Mouse (Mus musculus) mouse trophoblast stem cell (cell line): Measurements from ENCODE around the gene Ip6k2.

Experiments used
- in situ Hi-C, 2 experiments: fragments of 300-500 bp; cut with MseI, MboI; formaldehyde crosslinking; loops; 2 replicates in 1 of 2; 3 replicates in 1 of 2; pipeline ENCODE4 v1.15.1; 2025

Ip6k2 gene

GRCm38 (mm10) chr9:108782836-108783547, 604 bp upstream of the Ip6k2 start:
- in situ Hi-C loops: no loop called here

GRCm38 (mm10) chr9:108785416-108785815, 1.8 kb downstream of the Ip6k2 start:
- in situ Hi-C loops: no loop called here

DNA sequence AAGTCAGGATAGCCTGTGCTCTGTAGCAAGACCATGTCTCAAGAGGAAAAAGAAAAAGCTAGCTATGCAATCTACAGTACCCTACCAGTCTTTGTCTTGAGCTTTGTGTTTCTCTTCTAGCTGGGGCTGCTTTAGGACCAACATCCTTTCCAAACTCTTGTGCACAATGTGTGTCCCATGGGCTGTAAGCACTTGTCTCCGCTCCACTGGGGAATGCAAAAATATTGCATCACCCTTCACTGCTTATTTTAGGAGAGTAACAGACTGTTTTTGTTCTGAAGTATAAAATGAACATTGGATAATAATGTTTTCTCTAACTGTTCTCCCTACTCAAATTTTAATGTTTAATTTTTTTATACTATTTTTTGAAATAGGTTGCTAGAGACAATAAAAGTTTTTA, 2.9 kb downstream of the Ip6k2 start:
- in situ Hi-C loops: no loop called here

GRCm38 (mm10) chr9:108787080-108787479, 3.5 kb downstream of the Ip6k2 start:
- in situ Hi-C loops: no loop called here

- in situ Hi-C loops: no loop called here
Observed at GRCm38 (mm10) chr9:108788713-108789112, 5.1 kb downstream of the Ip6k2 start.

GRCm38 (mm10) chr9:108792307-108792706, 8.7 kb downstream of the Ip6k2 start:
- in situ Hi-C loops: no loop called here

DNA sequence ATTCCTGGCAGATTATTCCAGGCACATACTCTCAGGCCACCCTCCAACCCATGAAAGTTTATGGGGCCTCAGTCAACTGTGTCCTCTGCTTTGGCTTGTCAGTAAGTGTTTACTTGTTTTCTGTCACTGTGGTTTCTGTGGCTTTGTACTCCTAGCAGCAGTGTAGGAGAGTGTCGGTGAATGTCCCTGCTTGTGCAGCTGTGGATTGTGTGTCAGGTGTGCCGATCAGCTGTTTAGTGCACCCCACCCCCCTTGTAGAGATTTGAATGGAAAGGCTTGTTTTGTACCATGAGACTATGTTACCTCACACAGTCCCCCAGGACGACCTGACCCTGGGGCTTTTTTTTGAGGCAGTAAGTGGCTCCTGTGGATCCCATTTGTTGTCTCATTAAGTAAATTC, 9.1 kb downstream of the Ip6k2 start:
- in situ Hi-C loops: no loop called here

- in situ Hi-C loops: no loop called here
Observed at GRCm38 (mm10) chr9:108795281-108795680, 11.7 kb downstream of the Ip6k2 start.

DNA sequence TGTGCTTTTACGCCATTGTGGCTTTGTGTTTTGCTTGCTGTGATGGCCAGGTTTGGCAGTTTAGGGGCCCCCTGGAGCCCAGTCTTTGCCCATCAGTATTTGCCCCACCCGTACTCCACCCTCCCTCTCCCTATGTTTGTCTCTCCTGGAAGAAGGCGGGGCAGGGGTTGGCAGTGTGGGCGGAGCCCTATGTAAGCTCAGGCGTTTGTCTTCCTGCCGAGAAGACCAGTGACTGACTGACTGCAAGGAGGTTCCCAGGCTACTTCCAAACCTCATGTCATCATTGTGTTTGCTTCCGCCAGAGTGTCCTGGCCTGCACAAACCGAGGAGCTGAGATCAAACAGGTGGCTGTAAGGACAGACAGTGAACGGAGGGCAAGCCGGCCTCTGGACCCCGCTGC, 12.2 kb downstream of the Ip6k2 start:
- in situ Hi-C loops: no loop called here

GRCm38 (mm10) chr9:108796351-108796981, 12.9 kb downstream of the Ip6k2 start:
- in situ Hi-C loops: no loop called here

DNA sequence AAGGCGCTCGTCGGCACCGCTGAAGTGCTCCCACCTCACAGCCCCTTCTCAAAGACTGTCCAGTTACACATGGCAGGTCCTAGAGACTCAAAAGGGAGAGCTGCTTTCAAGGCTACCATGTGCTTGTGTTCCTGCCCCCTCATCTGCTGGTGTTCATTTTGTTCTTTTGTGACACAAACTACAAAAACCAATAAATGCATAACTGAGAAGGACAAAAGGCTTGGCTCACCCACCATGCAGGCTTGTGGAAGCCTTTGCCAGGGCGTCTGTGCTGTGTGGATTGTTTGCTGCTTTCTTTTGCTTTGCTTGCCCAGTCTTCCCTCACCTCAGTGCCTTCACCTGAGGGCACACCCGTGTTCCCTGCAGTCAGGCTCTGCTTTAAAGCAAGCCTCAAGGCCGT, 13.9 kb downstream of the Ip6k2 start:
- in situ Hi-C loops: no loop called here

DNA sequence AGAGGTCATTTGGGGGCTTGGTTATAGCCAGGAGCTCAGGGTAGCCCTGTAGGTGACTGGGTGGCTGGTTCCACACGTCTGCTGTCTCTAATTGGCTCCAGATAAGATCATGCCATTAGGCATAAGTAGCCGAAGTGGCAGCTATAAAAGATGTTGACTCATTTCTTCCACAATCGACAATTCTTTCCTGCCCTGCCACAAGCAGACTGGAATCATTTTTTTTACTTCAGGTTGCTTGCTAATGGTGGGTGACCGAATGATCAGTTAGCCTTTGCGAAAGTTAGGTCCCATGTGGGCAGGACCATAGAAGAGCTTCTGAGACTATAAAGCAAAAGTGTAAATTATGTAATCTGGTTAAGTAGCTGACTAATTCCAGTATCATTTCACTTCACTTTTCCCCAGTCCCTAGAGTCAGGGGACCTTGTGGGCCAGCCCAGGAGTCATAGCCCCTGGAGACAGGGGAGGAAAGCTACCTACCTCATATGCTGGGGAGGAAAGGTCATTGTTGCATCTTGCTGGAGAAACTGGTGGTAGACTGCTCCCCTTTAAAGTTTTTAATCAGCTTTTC, 15.0 kb downstream of the Ip6k2 start:
- in situ Hi-C loops: no loop called here

DNA sequence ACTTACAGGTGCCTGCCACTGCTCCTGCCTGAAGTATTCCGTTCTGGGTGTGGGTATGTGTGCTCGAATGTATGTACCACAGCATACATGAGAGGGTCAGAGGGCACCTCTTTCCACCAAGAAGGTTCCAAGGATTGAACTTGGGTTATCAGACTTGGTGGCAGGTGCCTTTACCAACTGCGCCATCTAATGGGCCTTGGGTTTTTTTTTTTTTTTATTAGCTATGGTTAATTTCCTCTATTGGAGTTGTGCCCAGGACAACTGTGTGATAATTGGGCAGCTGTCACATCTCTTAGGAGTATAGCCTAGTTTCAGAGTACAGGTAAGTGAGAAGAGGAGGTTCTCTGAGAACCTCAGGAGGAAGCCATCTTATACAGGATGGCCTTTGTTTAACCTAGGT, 16.0 kb downstream of the Ip6k2 start:
- in situ Hi-C loops: no loop called here

DNA sequence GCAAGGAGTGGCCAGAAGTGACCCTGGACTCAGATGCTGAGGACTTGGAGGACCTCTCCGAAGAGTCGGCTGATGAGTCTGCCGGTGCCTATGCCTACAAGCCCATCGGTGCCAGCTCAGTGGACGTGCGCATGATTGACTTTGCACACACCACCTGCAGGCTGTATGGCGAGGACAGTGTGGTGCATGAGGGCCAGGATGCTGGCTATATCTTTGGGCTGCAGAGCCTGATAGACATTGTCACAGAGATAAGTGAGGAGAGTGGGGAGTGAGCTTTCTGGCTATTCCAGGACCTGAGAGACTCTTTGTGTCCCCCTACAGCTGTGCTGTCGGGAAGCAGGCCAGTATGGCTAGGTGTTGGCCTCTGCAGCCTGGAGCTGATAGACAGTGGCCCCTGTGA, 22.2 kb downstream of the Ip6k2 start:
- in situ Hi-C loops: no loop called here

GRCm38 (mm10) chr9:108806379-108806778, 22.8 kb downstream of the Ip6k2 start:
- in situ Hi-C loops: no loop called here

DNA sequence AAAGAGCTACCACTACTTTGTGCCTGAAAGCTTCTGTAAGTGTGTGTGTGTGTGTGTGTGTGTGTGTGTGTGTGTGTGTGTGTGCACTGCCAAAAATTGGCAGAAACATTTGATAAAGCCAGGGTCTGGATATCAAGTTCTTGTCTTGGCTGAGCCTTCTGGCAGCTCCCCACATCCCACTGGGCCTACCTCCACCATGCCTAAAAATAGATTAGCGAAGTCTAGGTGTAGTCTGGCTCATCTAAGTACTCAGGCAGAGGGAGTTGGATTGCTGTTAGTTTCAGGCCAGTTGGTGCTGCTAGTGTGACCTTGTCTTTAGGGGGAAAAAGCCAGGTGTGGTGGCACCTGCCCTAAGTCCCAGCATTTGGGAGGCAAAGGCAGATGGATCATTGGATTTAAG, 23.2 kb downstream of the Ip6k2 start:
- in situ Hi-C loops: no loop called here

DNA sequence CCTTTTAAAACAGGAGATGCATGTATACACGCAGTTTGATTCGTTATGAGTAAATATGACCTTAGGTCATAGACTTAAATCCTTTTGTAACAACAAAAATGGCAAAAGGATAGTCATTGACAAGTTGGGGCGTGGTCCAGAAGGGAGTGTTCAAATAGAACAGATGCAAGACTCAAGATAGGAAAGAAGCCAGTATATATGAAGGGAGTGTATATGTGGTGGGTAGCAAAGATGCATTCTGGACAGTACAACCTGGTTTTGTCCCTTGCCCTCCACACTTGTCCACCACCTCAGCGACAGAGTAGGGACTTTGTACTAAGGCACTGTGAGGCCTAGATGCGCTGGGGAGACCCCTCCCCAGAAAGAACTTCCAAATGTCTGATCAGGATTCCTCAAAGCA, 24.1 kb downstream of the Ip6k2 start:
- in situ Hi-C loops: no loop called here

GRCm38 (mm10) chr9:108808163-108808665, 24.6 kb downstream of the Ip6k2 start, which contains the start of gene Nckipsd:
TSS of gene Nckipsd (plus strand) at chr9:108808368.
- in situ Hi-C loops: no loop called here

DNA sequence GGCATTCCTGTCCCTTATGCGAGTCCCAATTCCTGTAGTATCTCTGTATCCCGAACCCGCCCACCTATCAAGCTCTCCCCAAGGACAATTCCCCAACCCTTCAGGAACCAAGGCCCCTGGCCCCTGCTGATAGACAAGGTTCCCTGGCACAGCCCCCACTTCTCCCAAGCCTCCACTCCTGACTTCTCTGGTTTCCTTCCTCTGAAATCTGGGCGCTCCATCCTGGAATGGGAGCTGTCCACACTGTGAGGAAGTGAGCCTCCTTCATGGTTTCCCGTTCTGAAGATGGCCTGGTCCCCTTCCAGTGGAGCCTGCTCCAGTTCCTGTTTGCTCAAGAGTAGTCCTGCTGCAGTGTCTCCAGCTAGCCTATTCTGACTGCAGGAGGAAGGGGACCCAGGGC, 25.6 kb downstream of the Ip6k2 start:
- in situ Hi-C loops: no loop called here

- in situ Hi-C loops: no loop called here
Observed at GRCm38 (mm10) chr9:108809723-108810122, 26.1 kb downstream of the Ip6k2 start.

- in situ Hi-C loops: no loop called here
Observed at GRCm38 (mm10) chr9:108810516-108810915, 26.9 kb downstream of the Ip6k2 start.

- in situ Hi-C loops: no loop called here
Observed at GRCm38 (mm10) chr9:108815557-108815956, 32.0 kb downstream of the Ip6k2 start.

DNA sequence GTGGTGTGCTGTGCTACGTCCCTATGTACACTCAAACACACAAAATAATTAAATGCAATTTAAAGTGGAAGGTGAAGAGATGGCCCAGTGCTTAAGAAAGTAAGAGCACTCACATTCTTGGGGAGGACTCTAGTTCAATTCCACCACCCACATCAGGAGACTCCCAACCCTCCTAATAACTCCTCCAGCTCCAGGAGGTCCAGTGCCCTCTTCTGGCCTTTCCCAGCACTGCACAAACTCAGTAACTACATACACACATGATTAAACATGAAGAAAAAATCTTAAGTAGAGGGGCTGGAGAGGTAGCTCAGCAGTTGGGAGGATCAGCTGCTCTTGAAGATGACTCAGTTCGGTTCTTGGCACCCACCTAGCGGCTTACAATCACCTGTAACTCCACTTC, 35.9 kb downstream of the Ip6k2 start:
- in situ Hi-C loops: no loop called here
